Mouse (Mus musculus): Measurements from ENCODE around the gene Ifnar2. TPM values are rescaled to one million over a fixed set of nuclear protein-coding genes. Genes with fewer than 3 reads are reported as not detected.

Ifnar2 gene
- total and polyA plus RNA-seq, 3 experiments = 33.1 to 34.9 (median 34.5) TPM

DNA sequence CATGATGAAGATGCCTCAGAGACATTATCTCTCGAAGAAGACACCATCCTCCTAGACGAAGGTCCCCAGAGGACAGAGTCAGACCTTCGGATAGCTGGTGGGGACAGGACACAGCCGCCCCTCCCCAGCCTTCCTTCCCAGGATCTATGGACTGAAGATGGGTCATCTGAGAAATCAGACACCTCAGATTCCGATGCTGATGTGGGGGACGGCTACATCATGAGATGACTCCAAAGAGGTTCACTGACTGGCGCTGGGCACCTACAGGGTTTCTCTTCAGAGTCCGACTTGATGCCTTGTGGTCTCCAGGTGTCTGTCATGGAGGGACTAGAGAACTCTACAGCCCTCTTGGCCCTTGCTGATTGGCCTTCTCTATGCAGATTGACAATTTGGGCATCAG is 31.6 kb downstream of the Ifnar2 start:
- no peak for TF ChIP-seq IRF4 (IDR thresholded peaks at IDR 0.05; ENCODE audit: low read depth, low read length)
- no peak for TF ChIP-seq MAX (IDR thresholded peaks at IDR 0.05; ENCODE audit: low read length)
- TF ChIP-seq GABPA (IDR thresholded peaks at IDR 0.05; ENCODE audit: insufficient replicate concordance, low read depth, low read length) = no peak
- TF ChIP-seq TBP (conservative IDR thresholded peaks at IDR 0.05; ENCODE audit: low read depth, low read length) = no peak
- no peak for TF ChIP-seq JUND (conservative IDR thresholded peaks at IDR 0.05; ENCODE audit: low read depth, low read length)
- TF ChIP-seq SIN3A (IDR thresholded peaks at IDR 0.05; ENCODE audit: low read length) = no peak
- no peak for TF ChIP-seq KAT2A (IDR thresholded peaks at IDR 0.05; ENCODE audit: insufficient replicate concordance, low read length)
- TF ChIP-seq MAFK (IDR thresholded peaks at IDR 0.05; ENCODE audit: insufficient replicate concordance, low read length) = no peak
- no peak for TF ChIP-seq ZNF384 (IDR thresholded peaks at IDR 0.05; ENCODE audit: low read depth, low read length)
- no peak for TF ChIP-seq MYC (IDR thresholded peaks at IDR 0.05; ENCODE audit: low read depth, low read length)
- no peak for TF ChIP-seq RCOR1 (conservative IDR thresholded peaks at IDR 0.05; ENCODE audit: low read depth, low read length)
- TF ChIP-seq NRF1 (IDR thresholded peaks at IDR 0.05; ENCODE audit: low read depth, low read length) = no peak
- TF ChIP-seq HCFC1 (IDR thresholded peaks at IDR 0.05; ENCODE audit: low read depth, low read length) = no peak
- no peak for TF ChIP-seq ZC3H11A (IDR thresholded peaks at IDR 0.05; ENCODE audit: low read depth, low read length)
- TF ChIP-seq ZMIZ1 (IDR thresholded peaks at IDR 0.05; ENCODE audit: low read depth, low read length) = no peak
- TF ChIP-seq SMC3 (IDR thresholded peaks at IDR 0.05; ENCODE audit: low read depth, low read length) = no peak
- no peak for TF ChIP-seq CHD2 (IDR thresholded peaks at IDR 0.05; ENCODE audit: low read length)
- no peak for TF ChIP-seq TCF12 (IDR thresholded peaks at IDR 0.05; ENCODE audit: low read depth, low read length)
- no peak for TF ChIP-seq POLR2AphosphoS2 (IDR thresholded peaks at IDR 0.05; ENCODE audit: low read depth, low read length)
- no peaks in the 10 kb centered on the region for H3K27me3 ChIP-seq (replicated peaks)
- H3K4me3 ChIP-seq (replicated peaks in 1 of 3; ENCODE audit: low read depth in 2 of 3, low read length in 2 of 3, poor library complexity in 1 of 3) = no peak overlapping the region
- peaks cover 18 to 62% of the 10 kb centered on the region in 2 experiments for H3K36me3 ChIP-seq (replicated peaks in 1 of 2; ENCODE audit: control insufficient read depth in 1 of 2, insufficient read depth in 1 of 2, low read length in 1 of 2)
- H3K27ac ChIP-seq (ENCODE audit: insufficient read depth, low read depth) = no peak overlapping the region
- in situ Hi-C loops (cut with MboI; ENCODE audit: low pct_ligation_motif_present, low pct_unique_long_range_greater_than_20kb, low sequenced_read_pairs) = loop anchor here (5.0 kb wide), 1 partner anchor 37 kb away; no protein-coding TSS in a partner anchor
- dilution Hi-C loops (cut with MboI; ENCODE audit: extremely low pct_ligation_motif_present, extremely low pct_unique_long_range_greater_than_20kb, low sequenced_read_pairs) = no loop called here
- H3K79me2 ChIP-seq (replicated peaks; ENCODE audit: control insufficient read depth, extremely low read depth, insufficient read depth, poor library complexity, severe bottlenecking) = peaks cover 4% of the 10 kb centered on the region; the same call in 1 of the 2 replicates
- no peak overlapping the region for H3K9ac ChIP-seq (ENCODE audit: insufficient read depth, low read depth)
- H3K4me1 ChIP-seq (ENCODE audit: control insufficient read depth in 1 of 2, insufficient read depth in 2 of 2) = peaks cover 23 to 70% of the 10 kb centered on the region in 2 experiments
- H3K4me2 ChIP-seq (ENCODE audit: insufficient read depth, low read depth, poor library complexity, severe bottlenecking) = no peak overlapping the region
- no peak for DNase-seq (ENCODE audit: extremely low read depth)
- H3K9me3 ChIP-seq (replicated peaks; ENCODE audit: low read length) = no peaks in the 10 kb centered on the region

DNA sequence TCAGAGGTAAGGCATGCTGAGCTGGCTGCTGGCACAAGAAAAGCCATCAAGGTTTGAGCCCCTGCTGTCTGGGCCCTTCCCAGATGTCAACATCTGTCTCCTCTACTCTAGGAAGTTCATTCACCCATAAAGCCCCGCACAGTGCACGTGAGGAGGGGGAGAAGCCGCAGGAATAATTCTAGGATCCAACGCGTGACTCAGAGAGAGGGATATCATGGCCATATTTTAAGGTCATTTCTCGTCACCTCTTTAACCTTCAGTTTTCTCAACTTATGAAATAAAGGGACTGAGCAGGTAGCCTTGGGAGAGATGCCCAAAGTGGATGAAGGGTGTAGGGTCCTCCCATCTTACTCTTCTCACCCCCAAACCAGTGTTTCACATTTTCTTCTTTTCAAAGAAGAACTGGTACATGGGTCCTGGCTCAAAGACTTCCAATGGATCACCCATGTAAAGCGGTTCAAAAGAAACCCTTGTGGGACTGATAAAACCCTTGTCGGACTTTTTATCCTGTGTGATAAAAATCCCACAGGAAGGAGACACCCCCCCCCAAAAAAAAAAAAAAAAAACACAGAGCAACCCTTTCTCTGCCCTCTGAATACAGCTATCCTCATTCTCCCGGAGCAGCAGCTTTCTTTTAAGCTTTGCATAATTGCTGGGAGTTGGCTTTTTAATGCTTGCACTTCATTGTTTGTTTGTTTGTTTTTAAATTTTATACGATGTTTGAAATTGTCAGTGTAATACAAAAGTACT is 32.4 kb downstream of the Ifnar2 start:
- peaks cover 23 to 72% of the 10 kb centered on the region in 2 experiments for H3K4me1 ChIP-seq (ENCODE audit: control insufficient read depth in 1 of 2, insufficient read depth in 2 of 2)
- H3K9ac ChIP-seq (ENCODE audit: insufficient read depth, low read depth) = peak overlapping the region; percentile 88
- dilution Hi-C loops (cut with MboI; ENCODE audit: extremely low pct_ligation_motif_present, extremely low pct_unique_long_range_greater_than_20kb, low sequenced_read_pairs) = no loop called here
- in situ Hi-C loops (cut with MboI; ENCODE audit: low pct_ligation_motif_present, low pct_unique_long_range_greater_than_20kb, low sequenced_read_pairs) = loop anchor here (5.0 kb wide), 1 partner anchor 38 kb away; no protein-coding TSS in a partner anchor
- H3K4me3 ChIP-seq (replicated peaks in 1 of 3; ENCODE audit: low read depth in 2 of 3, low read length in 2 of 3, poor library complexity in 1 of 3) = peak overlapping the region in 2 of 3 experiments; percentile 50 to 76
- peaks cover 4% of the 10 kb centered on the region; the same call in 1 of the 2 replicates for H3K79me2 ChIP-seq (replicated peaks; ENCODE audit: control insufficient read depth, extremely low read depth, insufficient read depth, poor library complexity, severe bottlenecking)
- TF ChIP-seq MYC (IDR thresholded peaks at IDR 0.05; ENCODE audit: low read depth, low read length) (no peak), CHD1 (IDR thresholded peaks at IDR 0.05; ENCODE audit: low read depth, low read length) (0 out of 2 replicates have a peak, but pooled peaks have one; percentile 10), HCFC1 (IDR thresholded peaks at IDR 0.05; ENCODE audit: low read depth, low read length) (0 out of 2 replicates have a peak, but pooled peaks have one; percentile 5), ELF1 (IDR thresholded peaks at IDR 0.05; ENCODE audit: low read depth, low read length) (no peak), ETS1 (conservative IDR thresholded peaks at IDR 0.05; ENCODE audit: low read depth, low read length) (peak; percentile 30; the same call in 1 of the 2 replicates), GABPA (IDR thresholded peaks at IDR 0.05; ENCODE audit: insufficient replicate concordance, low read depth, low read length) (no peak), BHLHE40 (IDR thresholded peaks at IDR 0.05; ENCODE audit: low read depth, low read length) (peak; percentile 55; the same call in 1 of the 2 replicates), MAFK (IDR thresholded peaks at IDR 0.05; ENCODE audit: insufficient replicate concordance, low read length) (0 out of 2 replicates have a peak, but pooled peaks have one; percentile 4), MAZ (IDR thresholded peaks at IDR 0.05; ENCODE audit: low read depth, low read length) (0 out of 2 replicates have a peak, but pooled peaks have one; percentile 41), ZNF384 (IDR thresholded peaks at IDR 0.05; ENCODE audit: low read depth, low read length) (peak; percentile 85)
- H3K9me3 ChIP-seq (replicated peaks; ENCODE audit: low read length) = no peaks in the 10 kb centered on the region
- DNase-seq (ENCODE audit: extremely low read depth) = no peak
- H3K36me3 ChIP-seq (replicated peaks in 1 of 2; ENCODE audit: control insufficient read depth in 1 of 2, insufficient read depth in 1 of 2, low read length in 1 of 2) = peaks cover 23 to 66% of the 10 kb centered on the region in 2 experiments
- peak overlapping the region; percentile 91 for H3K4me2 ChIP-seq (ENCODE audit: insufficient read depth, low read depth, poor library complexity, severe bottlenecking)
- no peaks in the 10 kb centered on the region for H3K27me3 ChIP-seq (replicated peaks)
- H3K27ac ChIP-seq (ENCODE audit: insufficient read depth, low read depth) = peak overlapping the region; percentile 28; the same call in 1 of the 2 replicates
